22 mouse cellular contexts compared by ENCODE assay signal in genomic region chr2:131948916-131949639, GRCm38 (mm10). TPM values are rescaled to one million over a fixed set of nuclear protein-coding genes. Genes with fewer than 3 reads are reported as not detected.
DNase-seq lines count a peak whose midpoint lies in the region; ATAC-seq lines count a peak whose summit lies in the region.
"Had no signal": no experiment of that assay in that cellular context is flagged by ENCODE, and none has a peak within 500 bp of the region (broad histone marks: within the 10 kb centered on the region; RNA-seq: fewer than 3 reads in every experiment).

No protein-coding gene starts in this region.

- 79% methylated on average over 11 of the region's 11 CpGs for WGBS in kidney, embryonic 14.5 days

- intact Hi-C loops in left cerebral cortex, postnatal 10 days (cut with DNase I), result loop anchor here (1.0 kb wide), 1 partner anchor 128 kb away; no protein-coding TSS in a partner anchor
- intact Hi-C loops in left cerebral cortex, postnatal 25 days (cut with DNase I), result loop anchor here (1.0 kb wide), 1 partner anchor 129 kb away; no protein-coding TSS in a partner anchor

- H3K36me3 ChIP-seq in kidney, embryonic 14.5 days (ENCODE audit: control insufficient read depth, insufficient read depth, low read length), result no peaks in the 10 kb centered on the region
- H3K36me3 ChIP-seq: hindbrain, embryonic 13.5 days had no signal

- DNase-seq in kidney, adult 11 months, result peak; percentile 0
- DNase-seq in left cerebral cortex, postnatal 10 days (ENCODE audit: extremely low spot score in 1 of 2, low spot score in 2 of 2), result peak; percentile 0 to 14
- DNase-seq in left cerebral cortex, postnatal 25 days (ENCODE audit: low spot score in 2 of 2), result no peak
- peak; percentile 0 for DNase-seq in ovary, adult 18-20 months (ENCODE audit: low spot score)
- no peak for DNase-seq in ovary, postnatal 14 days (ENCODE audit: low spot score)
- peak; percentile 34 for DNase-seq in testis, postnatal 10 days (ENCODE audit: low spot score)
- no peak for DNase-seq in thymus, postnatal 0 days (ENCODE audit: low spot score)
- DNase-seq: liver, postnatal 0 days had no signal

- H3K4me1 ChIP-seq in kidney, embryonic 14.5 days (ENCODE audit: control insufficient read depth, insufficient read depth, low read length), result peaks cover 8% of the 10 kb centered on the region; the same call in 1 of the 2 replicates

- ATAC-seq in kidney, embryonic 14.5 days (ENCODE audit: low FRiP score, low TSS enrichment), result no peak
- ATAC-seq: liver, postnatal 0 days had no signal

- H3K27me3 ChIP-seq in kidney, embryonic 14.5 days (ENCODE audit: control insufficient read depth, insufficient read depth, low read length), result peaks cover 12% of the 10 kb centered on the region

- H3K9me3 ChIP-seq in kidney, embryonic 14.5 days (ENCODE audit: control insufficient read depth, low read length), result no peaks in the 10 kb centered on the region
- H3K9me3 ChIP-seq: hindbrain, embryonic 13.5 days had no signal

- no peak overlapping the region for H3K9ac ChIP-seq in kidney, embryonic 14.5 days (ENCODE audit: low read depth, low read length)
- H3K9ac ChIP-seq: hindbrain, embryonic 13.5 days; liver, postnatal 0 days had no signal

- no peak overlapping the region for H3K27ac ChIP-seq in kidney, embryonic 14.5 days (ENCODE audit: low read depth, low read length)
- H3K27ac ChIP-seq: hindbrain, embryonic 13.5 days had no signal

- H3K4me3 ChIP-seq in kidney, embryonic 14.5 days (ENCODE audit: low read length), result no peak overlapping the region
- H3K4me3 ChIP-seq: hindbrain, embryonic 13.5 days; myocyte had no signal

- H3K4me2 ChIP-seq in kidney, embryonic 14.5 days (replicated peaks; ENCODE audit: low read depth, low read length), result no peak overlapping the region
- H3K4me2 ChIP-seq: heart, embryonic 11.5 days; hindbrain, embryonic 13.5 days had no signal

RNA-seq across cellular contexts. Expression of gene Prnd, which starts 1.6 kb away (rescaled TPM):
- 17.6 and 17.9 TPM in 2 replicates for polyA plus RNA-seq in kidney, embryonic 14.5 days (2014; fragmentation: Nextera tagmentation; extraction: Ambion mirVana)
- 1 to 10 TPM; 4.2 to 5.0 TPM for total RNA-seq in left cerebral cortex, postnatal 10 days (2021)
- not detected for total RNA-seq in left cerebral cortex, postnatal 25 days (2021)
- 3.4 and 4.0 TPM in 2 replicates for polyA plus RNA-seq in thymus, postnatal 0 days (2015; fragmentation: Nextera tagmentation; extraction: Ambion mirVana)
- total RNA-seq: layer of hippocampus, adult 18-20 months; liver, adult 2 months; megakaryocyte, adult 5-6 weeks had no signal
- polyA plus RNA-seq: liver, adult 2 months; myocyte had no signal

RNA-seq across cellular contexts. Expression of gene Prn, which starts 39.3 kb away (rescaled TPM):
- not detected in 2 replicates for polyA plus RNA-seq in kidney, embryonic 14.5 days (2014; fragmentation: Nextera tagmentation; extraction: Ambion mirVana)
- total RNA-seq in left cerebral cortex, postnatal 10 days (2021), result not detected
- total RNA-seq in left cerebral cortex, postnatal 25 days (2021), result under 1 TPM; 0.09 to 0.37 TPM
- polyA plus RNA-seq in thymus, postnatal 0 days (2015; fragmentation: Nextera tagmentation; extraction: Ambion mirVana), result not detected in 2 replicates
- total RNA-seq: adrenal gland, postnatal 4 days; gastrocnemius, adult 18-20 months; gastrocnemius, postnatal 4 days; layer of hippocampus, adult 18-20 months; liver, adult 2 months; megakaryocyte, adult 5-6 weeks had no signal
- polyA plus RNA-seq: forebrain, embryonic 11.5 days; heart, embryonic 11.5 days; hindbrain, embryonic 13.5 days; inflammation-experienced regulatory T-cells, adult 6 months; liver, adult 2 months; liver, postnatal 0 days; midbrain, embryonic 14.5 days; neural tube, embryonic 14.5 days had no signal

RNA-seq across cellular contexts. Expression of gene Prnp, which starts 39.4 kb away (rescaled TPM):
- 23.1 and 23.9 TPM in 2 replicates for polyA plus RNA-seq in kidney, embryonic 14.5 days (2014; fragmentation: Nextera tagmentation; extraction: Ambion mirVana)
- 100 to 1,000 TPM; 384 to 392 TPM for total RNA-seq in left cerebral cortex, postnatal 10 days (2021)
- 100 to 1,000 TPM; 698 to 767 TPM for total RNA-seq in left cerebral cortex, postnatal 25 days (2021)
- polyA plus RNA-seq in thymus, postnatal 0 days (2015; fragmentation: Nextera tagmentation; extraction: Ambion mirVana), result 43.3 and 46.2 TPM in 2 replicates

Comparison
In these comparisons a context has a peak if more than half of its experiments do, and no peak if none do; other contexts are left out.
1. DNase-seq: peak in kidney, adult 11 months (single experiment), left cerebral cortex, postnatal 10 days (2 of 2), ovary, adult 18-20 months (single experiment) and testis, postnatal 10 days (single experiment); none in left cerebral cortex, postnatal 25 days (0 of 2), ovary, postnatal 14 days (single experiment) and thymus, postnatal 0 days (single experiment).
2. RNA of gene Prnd, which starts 1.6 kb away (total RNA-seq): 4.2 to 5.0 TPM in left cerebral cortex, postnatal 10 days; not detected in left cerebral cortex, postnatal 25 days; every median in the first group is over 4 times any median in the second.